In the genomic region with DNA sequence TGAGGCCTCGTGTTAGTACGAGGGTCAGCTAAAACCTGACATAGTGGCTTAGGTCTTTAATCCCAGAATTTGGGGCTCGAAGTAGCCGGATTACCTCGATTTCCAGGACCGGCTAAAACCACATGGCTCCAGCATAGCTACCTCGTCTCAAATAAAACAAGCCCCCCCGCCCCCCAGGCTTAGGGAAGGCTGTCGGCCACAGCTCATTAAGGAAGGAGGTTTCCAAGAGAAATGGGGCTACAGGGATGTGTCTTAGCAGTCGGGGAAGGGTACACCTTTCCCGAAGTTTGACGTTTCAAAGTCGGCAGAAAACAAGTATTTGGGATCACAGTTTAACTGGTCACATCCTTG, we compare ENCODE assay signal across 8 mouse cellular contexts. TPM values are rescaled to one million over a fixed set of nuclear protein-coding genes. Genes with fewer than 3 reads are reported as not detected.
DNase-seq lines count a peak whose midpoint lies in the region; ATAC-seq and TF ChIP-seq lines count a peak whose summit lies in the region.

No protein-coding gene starts in this region.

- no peak for TF ChIP-seq CTCF in E14TG2a.4 (conservative IDR thresholded peaks at IDR 0.05; ENCODE audit: low read length)

- H3K4me3 ChIP-seq in heart, embryonic 12.5 days = peak overlapping the region; percentile 97
- H3K4me3 ChIP-seq in E14TG2a.4 (replicated peaks; ENCODE audit: low read length) = peak overlapping the region; percentile 98
- peak overlapping the region; percentile 96 for H3K4me3 ChIP-seq in forebrain, embryonic 13.5 days
- H3K4me3 ChIP-seq in liver, embryonic 15.5 days (replicated peaks) = peak overlapping the region; percentile 96

- H3K27ac ChIP-seq in heart, embryonic 12.5 days (ENCODE audit: poor library complexity, severe bottlenecking) = peak overlapping the region; percentile 64
- peak overlapping the region; percentile 81 for H3K27ac ChIP-seq in forebrain, embryonic 13.5 days
- H3K27ac ChIP-seq in liver, embryonic 15.5 days (replicated peaks) = peak overlapping the region; percentile 61

- peaks cover 4% of the 10 kb centered on the region for H3K4me1 ChIP-seq in heart, embryonic 12.5 days (replicated peaks)
- H3K4me1 ChIP-seq in E14TG2a.4 (replicated peaks; ENCODE audit: low read depth, low read length) = peaks cover 69% of the 10 kb centered on the region
- H3K4me1 ChIP-seq in forebrain, embryonic 13.5 days = peaks cover 6% of the 10 kb centered on the region
- peaks cover 52% of the 10 kb centered on the region for H3K4me1 ChIP-seq in liver, embryonic 15.5 days (replicated peaks)

- no peak for DNase-seq in heart, postnatal 36 days
- no peak for DNase-seq in thymus, postnatal 25 days
- no peak for DNase-seq in retina, embryonic 14.5 days (ENCODE audit: low spot score)

- 12% methylated on average over 13 of the region's 13 CpGs for WGBS in heart, embryonic 12.5 days
- 15% methylated on average over 13 of the region's 13 CpGs for WGBS in forebrain, embryonic 13.5 days
- WGBS in liver, embryonic 15.5 days (ENCODE audit: insufficient replicate concordance) = 10% methylated on average over 13 of the region's 13 CpGs

- intact Hi-C loops in heart, postnatal 36 days (cut with DNase I) = loop anchor here (2.0 to 5.0 kb wide), 2 partner anchors 24 to 714 kb away; no protein-coding TSS in a partner anchor

- H3K9me3 ChIP-seq in heart, embryonic 12.5 days (replicated peaks) = no peaks in the 10 kb centered on the region
- no peaks in the 10 kb centered on the region for H3K9me3 ChIP-seq in E14TG2a.4 (ENCODE audit: low read length)
- no peaks in the 10 kb centered on the region for H3K9me3 ChIP-seq in forebrain, embryonic 13.5 days (replicated peaks)
- no peaks in the 10 kb centered on the region for H3K9me3 ChIP-seq in liver, embryonic 15.5 days (replicated peaks)

- ATAC-seq in heart, embryonic 12.5 days (ENCODE audit: insufficient number of reproducible peaks, low FRiP score) = peak; percentile 37; the same call in 1 of the 2 replicates
- peak; percentile 65 for ATAC-seq in forebrain, embryonic 13.5 days
- no peak; the same call in 1 of the 2 replicates for ATAC-seq in liver, embryonic 15.5 days (ENCODE audit: insufficient read depth)
- no peak for ATAC-seq in megakaryocyte-erythroid progenitor cell, adult 5-6 weeks (replicated peaks; ENCODE audit: low FRiP score, low TSS enrichment, poor library complexity, severe bottlenecking)

- H3K4me2 ChIP-seq in heart, embryonic 12.5 days = peak overlapping the region; percentile 89
- peak overlapping the region; percentile 83 for H3K4me2 ChIP-seq in forebrain, embryonic 13.5 days
- H3K4me2 ChIP-seq in liver, embryonic 15.5 days = peak overlapping the region; percentile 84

- H3K27me3 ChIP-seq in heart, embryonic 12.5 days (replicated peaks) = peaks cover under 1% of the 10 kb centered on the region; the same call in 1 of the 2 replicates
- no peaks in the 10 kb centered on the region for H3K27me3 ChIP-seq in E14TG2a.4 (ENCODE audit: insufficient read depth, low read length)
- peaks cover 2% of the 10 kb centered on the region; the same call in 1 of the 2 replicates for H3K27me3 ChIP-seq in forebrain, embryonic 13.5 days
- peaks cover 4% of the 10 kb centered on the region for H3K27me3 ChIP-seq in liver, embryonic 15.5 days

- H3K36me3 ChIP-seq in heart, embryonic 12.5 days = peaks cover 25% of the 10 kb centered on the region
- peaks cover 34% of the 10 kb centered on the region for H3K36me3 ChIP-seq in E14TG2a.4 (ENCODE audit: insufficient read depth, low read length)
- peaks cover 29% of the 10 kb centered on the region for H3K36me3 ChIP-seq in forebrain, embryonic 13.5 days (ENCODE audit: poor library complexity, severe bottlenecking)
- peaks cover 28% of the 10 kb centered on the region for H3K36me3 ChIP-seq in liver, embryonic 15.5 days (replicated peaks)

- peak overlapping the region; percentile 77 for H3K9ac ChIP-seq in heart, embryonic 12.5 days
- peak overlapping the region; percentile 93 for H3K9ac ChIP-seq in forebrain, embryonic 13.5 days
- H3K9ac ChIP-seq in liver, embryonic 15.5 days = peak overlapping the region; percentile 81

RNA-seq across cellular contexts. Expression of gene Rbm34, which starts 0.4 kb away (rescaled TPM):
- 16.8 and 17.9 TPM in 2 replicates for polyA plus RNA-seq in heart, embryonic 12.5 days (2016; fragmentation: Nextera tagmentation; extraction: Ambion mirVana)
- 1 to 10 TPM; 3.1 to 3.4 TPM for total RNA-seq in heart, postnatal 36 days (2021)
- 24.0 and 25.7 TPM in 2 replicates for polyA plus RNA-seq in forebrain, embryonic 13.5 days (2015; fragmentation: Nextera tagmentation; extraction: Ambion mirVana)
- polyA plus RNA-seq in liver, embryonic 15.5 days (2015; fragmentation: Nextera tagmentation; extraction: Ambion mirVana) = 9.4 and 10.7 TPM in 2 replicates
- 24.4 and 31.7 TPM in 2 replicates for total RNA-seq in megakaryocyte-erythroid progenitor cell, adult 5-6 weeks (2014; fragmentation: Nextera tagmentation)
- total RNA-seq in megakaryocyte-erythroid progenitor cell, adult 5-6 weeks (2017) = 67.7 and 71.4 TPM in 2 replicates

RNA-seq across cellular contexts. Expression of gene Tomm20, which starts 25.6 kb away (rescaled TPM):
- polyA plus RNA-seq in heart, embryonic 12.5 days (2016; fragmentation: Nextera tagmentation; extraction: Ambion mirVana) = 211 TPM in 2 replicates
- 10 to 100 TPM; 81.7 to 91.3 TPM for total RNA-seq in heart, postnatal 36 days (2021)
- 207 and 209 TPM in 2 replicates for polyA plus RNA-seq in forebrain, embryonic 13.5 days (2015; fragmentation: Nextera tagmentation; extraction: Ambion mirVana)
- polyA plus RNA-seq in liver, embryonic 15.5 days (2015; fragmentation: Nextera tagmentation; extraction: Ambion mirVana) = 106 and 116 TPM in 2 replicates
- total RNA-seq in megakaryocyte-erythroid progenitor cell, adult 5-6 weeks (2014; fragmentation: Nextera tagmentation) = 123 and 130 TPM in 2 replicates
- 313 and 421 TPM in 2 replicates for total RNA-seq in megakaryocyte-erythroid progenitor cell, adult 5-6 weeks (2017)

Comparison
In these comparisons a context has a peak if more than half of its experiments do, and no peak if none do; other contexts are left out.
1. ATAC-seq: peak in heart, embryonic 12.5 days (single experiment) and forebrain, embryonic 13.5 days (single experiment); none in liver, embryonic 15.5 days (single experiment) and megakaryocyte-erythroid progenitor cell, adult 5-6 weeks (single experiment).
2. Peak in every context shown above with its lines, with median percentiles within 50 percentile points of each other: H3K27ac ChIP-seq, H3K4me2 ChIP-seq, H3K4me3 ChIP-seq and H3K9ac ChIP-seq.